Mouse (Mus musculus): ENCODE measurements around the gene Stra8. TPM values are rescaled to one million over a fixed set of nuclear protein-coding genes. Genes with fewer than 3 reads are reported as not detected.

Gene Stra8
- polyA plus RNA-seq, 1 experiment, result not detected

DNA sequence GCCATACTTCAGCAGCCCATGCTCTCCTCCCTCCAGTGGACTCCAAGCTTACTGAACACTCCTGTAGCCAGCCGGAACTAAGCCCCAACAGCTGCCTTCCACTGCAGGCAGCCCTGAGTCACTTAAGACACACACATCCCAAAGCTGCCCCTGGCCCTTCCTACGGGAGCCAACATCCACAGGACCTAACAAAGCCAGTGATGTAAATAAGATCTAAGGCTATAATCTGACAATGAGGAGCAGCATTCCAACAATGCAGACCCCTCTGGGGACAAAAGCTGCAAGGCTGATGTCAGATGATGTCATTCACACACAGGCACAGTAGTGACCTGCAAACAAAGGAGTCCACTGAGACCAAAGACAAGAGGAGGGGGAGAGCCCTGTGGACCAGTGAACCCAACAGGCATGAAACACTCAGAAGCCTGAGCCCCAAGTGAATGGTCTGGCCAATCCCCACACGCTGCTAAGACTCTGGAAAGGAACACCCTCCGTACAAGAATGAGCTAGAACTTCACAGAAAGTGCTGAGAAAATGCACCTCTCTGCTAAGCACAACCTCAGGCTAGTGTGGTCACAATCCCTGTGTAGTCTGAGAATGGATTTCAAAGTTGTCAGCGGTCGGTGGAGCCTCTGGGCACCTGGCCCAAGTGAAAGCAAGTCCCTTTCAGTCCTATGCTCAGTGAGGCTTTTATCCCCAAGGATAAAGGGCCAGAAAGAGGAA, 32.7 kb upstream of the Stra8 start:
- Histone ChIP-seq H3K27me3 (ENCODE audit: control insufficient read depth, insufficient read depth, low read length) (no peaks in the 10 kb centered on the region), H3K36me3 (ENCODE audit: control insufficient read depth, insufficient read depth, low read length) (peaks cover 4% of the 10 kb centered on the region; the same call in 1 of the 2 replicates), H3K27ac (ENCODE audit: insufficient read depth, low read depth, low read length) (no peak overlapping the region), H3K4me3 (ENCODE audit: low read depth, low read length) (no peak overlapping the region), H3K4me1 (ENCODE audit: control insufficient read depth, insufficient read depth, insufficient read length, low read length) (no peaks in the 10 kb centered on the region)
- no peak for TF ChIP-seq CTCF (IDR thresholded peaks at IDR 0.05; ENCODE audit: extremely low read depth, insufficient read length, insufficient replicate concordance, low read depth, low read length)
- no peak for TF ChIP-seq POLR2A (IDR thresholded peaks at IDR 0.05; ENCODE audit: low read depth, low read length)
- 92% methylated on average over 6 of the region's 6 CpGs for WGBS

GRCm38 (mm10) chr6:34889185-34889584, 30.8 kb upstream of the Stra8 start:
- Histone ChIP-seq H3K27me3 (ENCODE audit: control insufficient read depth, insufficient read depth, low read length) (no peaks in the 10 kb centered on the region), H3K4me3 (ENCODE audit: low read depth, low read length) (no peak overlapping the region), H3K4me1 (ENCODE audit: control insufficient read depth, insufficient read depth, insufficient read length, low read length) (no peaks in the 10 kb centered on the region), H3K27ac (ENCODE audit: insufficient read depth, low read depth, low read length) (no peak overlapping the region), H3K36me3 (ENCODE audit: control insufficient read depth, insufficient read depth, low read length) (peaks cover 4% of the 10 kb centered on the region; the same call in 1 of the 2 replicates)
- TF ChIP-seq CTCF (IDR thresholded peaks at IDR 0.05; ENCODE audit: extremely low read depth, insufficient read length, insufficient replicate concordance, low read depth, low read length), result no peak
- TF ChIP-seq POLR2A (IDR thresholded peaks at IDR 0.05; ENCODE audit: low read depth, low read length), result no peak
- 78% methylated on average over 4 of the region's 4 CpGs for WGBS

GRCm38 (mm10) chr6:34895569-34895968, 24.4 kb upstream of the Stra8 start:
- no peaks in the 10 kb centered on the region for H3K36me3 ChIP-seq (ENCODE audit: control insufficient read depth, insufficient read depth, low read length)
- H3K4me1 ChIP-seq (ENCODE audit: control insufficient read depth, insufficient read depth, insufficient read length, low read length), result no peaks in the 10 kb centered on the region
- no peaks in the 10 kb centered on the region for H3K27me3 ChIP-seq (ENCODE audit: control insufficient read depth, insufficient read depth, low read length)
- no peak overlapping the region for H3K4me3 ChIP-seq (ENCODE audit: low read depth, low read length)
- WGBS, result 91% methylated on average over 7 of the region's 7 CpGs
- no peak for TF ChIP-seq CTCF (IDR thresholded peaks at IDR 0.05; ENCODE audit: extremely low read depth, insufficient read length, insufficient replicate concordance, low read depth, low read length)
- no peak for TF ChIP-seq POLR2A (IDR thresholded peaks at IDR 0.05; ENCODE audit: low read depth, low read length)
- no peak overlapping the region for H3K27ac ChIP-seq (ENCODE audit: insufficient read depth, low read depth, low read length)

DNA sequence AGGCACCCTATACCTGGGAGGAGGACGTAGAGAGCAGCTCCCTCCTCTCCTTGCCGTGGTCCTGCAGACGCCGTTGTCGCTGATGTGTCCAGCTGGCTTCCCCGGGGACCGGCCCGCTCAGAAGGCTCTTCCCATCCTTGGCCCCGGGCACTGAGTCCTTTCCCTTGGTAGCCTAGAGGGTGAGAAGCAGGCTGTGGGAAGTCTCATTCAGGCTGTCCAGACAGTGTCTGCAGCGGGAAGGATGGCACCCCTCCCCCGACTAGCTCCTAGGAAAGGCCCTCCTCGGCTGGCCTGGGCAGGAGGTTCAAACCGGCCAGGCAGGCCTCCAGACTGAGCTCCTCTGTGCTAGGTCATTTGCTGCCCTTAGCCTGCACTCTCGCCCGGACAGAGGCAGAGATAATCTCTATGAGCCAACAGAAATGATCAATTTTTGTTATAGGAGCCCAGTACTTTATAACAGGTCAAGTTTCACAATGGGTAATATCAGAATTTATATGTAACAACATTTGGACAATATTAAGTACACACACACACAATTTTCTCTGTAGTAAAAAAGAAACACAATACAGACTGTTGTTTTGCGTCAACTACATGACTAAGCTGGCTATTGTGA, 23.7 kb upstream of the Stra8 start:
- TF ChIP-seq POLR2A (IDR thresholded peaks at IDR 0.05; ENCODE audit: low read depth, low read length), result no peak
- TF ChIP-seq CTCF (IDR thresholded peaks at IDR 0.05; ENCODE audit: extremely low read depth, insufficient read length, insufficient replicate concordance, low read depth, low read length), result no peak
- H3K4me3 ChIP-seq (ENCODE audit: low read depth, low read length), result no peak overlapping the region
- no peaks in the 10 kb centered on the region for H3K36me3 ChIP-seq (ENCODE audit: control insufficient read depth, insufficient read depth, low read length)

GRCm38 (mm10) chr6:34899127-34899526, 20.8 kb upstream of the Stra8 start:
- Histone ChIP-seq H3K4me1 (ENCODE audit: control insufficient read depth, insufficient read depth, insufficient read length, low read length) (no peaks in the 10 kb centered on the region), H3K27me3 (ENCODE audit: control insufficient read depth, insufficient read depth, low read length) (no peaks in the 10 kb centered on the region), H3K36me3 (ENCODE audit: control insufficient read depth, insufficient read depth, low read length) (peaks cover under 1% of the 10 kb centered on the region; the same call in 1 of the 2 replicates), H3K4me3 (ENCODE audit: low read depth, low read length) (no peak overlapping the region), H3K27ac (ENCODE audit: insufficient read depth, low read depth, low read length) (no peak overlapping the region)
- TF ChIP-seq CTCF (IDR thresholded peaks at IDR 0.05; ENCODE audit: extremely low read depth, insufficient read length, insufficient replicate concordance, low read depth, low read length) (no peak), POLR2A (IDR thresholded peaks at IDR 0.05; ENCODE audit: low read depth, low read length) (no peak)
- 68% methylated on average over 2 of the region's 2 CpGs for WGBS

More for the DNA sequence above, 23.7 kb upstream of the Stra8 start:
- 87% methylated on average over 16 of the region's 16 CpGs for WGBS
- H3K27ac ChIP-seq (ENCODE audit: insufficient read depth, low read depth, low read length), result no peak overlapping the region
- H3K4me1 ChIP-seq (ENCODE audit: control insufficient read depth, insufficient read depth, insufficient read length, low read length), result no peaks in the 10 kb centered on the region
- H3K27me3 ChIP-seq (ENCODE audit: control insufficient read depth, insufficient read depth, low read length), result no peaks in the 10 kb centered on the region

GRCm38 (mm10) chr6:34900990-34901389, 19.0 kb upstream of the Stra8 start:
- TF ChIP-seq POLR2A (IDR thresholded peaks at IDR 0.05; ENCODE audit: low read depth, low read length) (no peak), CTCF (IDR thresholded peaks at IDR 0.05; ENCODE audit: extremely low read depth, insufficient read length, insufficient replicate concordance, low read depth, low read length) (no peak)
- no peaks in the 10 kb centered on the region for H3K4me1 ChIP-seq (ENCODE audit: control insufficient read depth, insufficient read depth, insufficient read length, low read length)
- H3K36me3 ChIP-seq (ENCODE audit: control insufficient read depth, insufficient read depth, low read length), result peaks cover 5% of the 10 kb centered on the region; the same call in 1 of the 2 replicates
- H3K27ac ChIP-seq (ENCODE audit: insufficient read depth, low read depth, low read length), result no peak overlapping the region
- H3K27me3 ChIP-seq (ENCODE audit: control insufficient read depth, insufficient read depth, low read length), result no peaks in the 10 kb centered on the region
- WGBS, result 94% methylated on average over 2 of the region's 2 CpGs
- H3K4me3 ChIP-seq (ENCODE audit: low read depth, low read length), result no peak overlapping the region

- H3K36me3 ChIP-seq (ENCODE audit: control insufficient read depth, insufficient read depth, low read length), result peaks cover 5% of the 10 kb centered on the region; the same call in 1 of the 2 replicates
- WGBS, result 62% methylated on average over 9 of the region's 9 CpGs
- TF ChIP-seq POLR2A (IDR thresholded peaks at IDR 0.05; ENCODE audit: low read depth, low read length), result no peak
- no peak for TF ChIP-seq CTCF (IDR thresholded peaks at IDR 0.05; ENCODE audit: extremely low read depth, insufficient read length, insufficient replicate concordance, low read depth, low read length)
- no peaks in the 10 kb centered on the region for H3K4me1 ChIP-seq (ENCODE audit: control insufficient read depth, insufficient read depth, insufficient read length, low read length)
- H3K4me3 ChIP-seq (ENCODE audit: low read depth, low read length), result no peak overlapping the region
- 0 out of 2 replicates have a peak overlapping the region, but pooled peaks have one; percentile 14 for H3K27ac ChIP-seq (ENCODE audit: insufficient read depth, low read depth, low read length)
- H3K27me3 ChIP-seq (ENCODE audit: control insufficient read depth, insufficient read depth, low read length), result no peaks in the 10 kb centered on the region
Observed at GRCm38 (mm10) chr6:34901911-34902444, 18.0 kb upstream of the Stra8 start.

All from small intestine, adult 2 months (tissue).